Mouse (Mus musculus) embryonic fibroblast, embryonic 13.5 days (primary cell): ENCODE data around the gene H13. TPM values are rescaled to one million over a fixed set of nuclear protein-coding genes. Genes with fewer than 3 reads are reported as not detected.

Source experiments
- H3K27ac ChIP-seq: 2 replicates; pipeline ENCODE4 v1.5.1; 2012; ENCODE audit warnings: low read length, control low read depth, inconsistent platforms; ENCODE audit not compliant: insufficient read depth
- H3K4me1 ChIP-seq: 2 replicates; pipeline ENCODE4 v1.6.1; 2011; ENCODE audit warnings: low read length; ENCODE audit not compliant: control insufficient read depth, insufficient read depth
- H3K4me3 ChIP-seq: 2 replicates; pipeline ENCODE4 v1.5.1; 2011; ENCODE audit warnings: mild to moderate bottlenecking, control low read depth, low read length; ENCODE audit not compliant: insufficient read depth
- CTCF ChIP-seq: IDR thresholded peaks from 2 replicates; pipeline ENCODE4 v1.5.1; 2011; ENCODE audit warnings: mild to moderate bottlenecking, control low read depth, low read length, moderate library complexity, borderline replicate concordance; ENCODE audit not compliant: insufficient read depth
- POLR2A ChIP-seq: IDR thresholded peaks from 2 replicates; pipeline ENCODE4 v1.6.1; 2011; ENCODE audit warnings: low read depth, mild to moderate bottlenecking, control low read depth, low read length, moderate library complexity
- polyA plus RNA-seq: library from polyadenylated mRNA; stranded (reverse); fragments of >200 nt; gene quantifications from 2 replicates; pipeline ENCODE4 v1.2.4, GENCODE M21; 2011; ENCODE audit warnings: low read depth; ENCODE audit not compliant: missing spikeins, insufficient read length

Gene H13
- polyA plus RNA-seq, 1 experiment: 141 TPM

DNA sequence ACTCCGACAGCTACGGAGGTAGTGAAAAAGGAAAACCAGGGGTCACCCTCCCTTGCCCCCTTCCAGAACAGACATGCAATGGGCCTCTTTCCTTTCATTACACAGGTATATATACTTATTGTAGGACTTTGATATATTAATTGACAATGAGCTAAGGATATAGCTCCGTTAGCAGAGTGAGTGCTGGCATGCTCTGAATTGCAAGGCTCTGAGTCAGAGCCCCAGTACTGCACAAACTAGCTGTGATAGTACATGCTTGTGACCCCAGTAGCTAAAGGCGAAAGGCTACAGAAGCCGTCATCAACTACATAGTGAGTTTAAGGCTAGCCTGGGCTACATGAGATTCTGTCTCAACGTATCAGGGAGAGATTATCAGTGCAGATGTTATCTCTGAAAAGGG is 39.4 kb upstream of the H13 start:
- TF ChIP-seq CTCF (no peak), POLR2A (no peak)
- Histone ChIP-seq H3K27ac (no peak overlapping the region), H3K4me3 (no peak overlapping the region), H3K4me1 (no peaks in the 10 kb centered on the region)

DNA sequence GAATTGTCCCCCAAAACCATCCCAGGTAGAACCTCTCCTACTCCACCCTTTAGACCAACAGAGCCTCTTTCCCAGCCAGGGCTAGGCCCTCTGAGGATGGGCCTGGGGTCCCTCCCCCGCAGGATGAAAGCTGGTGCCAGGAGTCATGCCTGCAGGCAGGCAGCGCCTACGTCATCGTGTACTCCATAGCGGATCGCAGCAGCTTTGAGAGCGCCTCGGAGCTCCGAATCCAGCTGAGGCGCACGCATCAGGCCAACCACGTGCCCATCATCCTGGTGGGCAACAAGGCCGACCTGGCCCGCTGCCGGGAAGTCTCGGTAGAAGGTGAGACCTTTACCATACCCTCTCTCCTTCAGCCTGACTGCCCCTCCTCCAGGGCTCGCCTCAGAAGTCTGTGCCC is 35.9 kb upstream of the H13 start:
- Histone ChIP-seq H3K4me3 (no peak overlapping the region), H3K27ac (no peak overlapping the region), H3K4me1 (no peaks in the 10 kb centered on the region)
- TF ChIP-seq CTCF: no peak
- TF ChIP-seq POLR2A: no peak

DNA sequence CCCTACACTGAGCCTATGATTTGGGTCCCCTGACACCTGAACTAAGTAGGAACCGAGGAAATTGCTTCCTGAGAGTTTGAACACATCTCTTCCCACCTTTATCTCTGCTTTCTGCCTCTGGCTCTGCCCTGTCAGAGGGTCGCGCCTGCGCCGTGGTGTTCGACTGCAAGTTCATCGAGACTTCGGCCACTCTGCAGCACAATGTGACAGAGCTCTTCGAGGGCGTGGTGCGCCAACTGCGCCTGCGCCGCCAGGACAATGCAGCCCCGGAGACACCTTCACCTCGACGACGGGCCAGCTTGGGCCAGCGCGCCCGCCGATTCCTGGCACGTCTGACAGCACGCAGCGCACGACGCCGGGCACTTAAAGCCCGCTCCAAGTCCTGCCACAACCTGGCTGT is 35.0 kb upstream of the H13 start:
- TF ChIP-seq POLR2A (no peak), CTCF (no peak)
- H3K4me3 ChIP-seq: no peak overlapping the region
- no peak overlapping the region for H3K27ac ChIP-seq
- no peaks in the 10 kb centered on the region for H3K4me1 ChIP-seq

DNA sequence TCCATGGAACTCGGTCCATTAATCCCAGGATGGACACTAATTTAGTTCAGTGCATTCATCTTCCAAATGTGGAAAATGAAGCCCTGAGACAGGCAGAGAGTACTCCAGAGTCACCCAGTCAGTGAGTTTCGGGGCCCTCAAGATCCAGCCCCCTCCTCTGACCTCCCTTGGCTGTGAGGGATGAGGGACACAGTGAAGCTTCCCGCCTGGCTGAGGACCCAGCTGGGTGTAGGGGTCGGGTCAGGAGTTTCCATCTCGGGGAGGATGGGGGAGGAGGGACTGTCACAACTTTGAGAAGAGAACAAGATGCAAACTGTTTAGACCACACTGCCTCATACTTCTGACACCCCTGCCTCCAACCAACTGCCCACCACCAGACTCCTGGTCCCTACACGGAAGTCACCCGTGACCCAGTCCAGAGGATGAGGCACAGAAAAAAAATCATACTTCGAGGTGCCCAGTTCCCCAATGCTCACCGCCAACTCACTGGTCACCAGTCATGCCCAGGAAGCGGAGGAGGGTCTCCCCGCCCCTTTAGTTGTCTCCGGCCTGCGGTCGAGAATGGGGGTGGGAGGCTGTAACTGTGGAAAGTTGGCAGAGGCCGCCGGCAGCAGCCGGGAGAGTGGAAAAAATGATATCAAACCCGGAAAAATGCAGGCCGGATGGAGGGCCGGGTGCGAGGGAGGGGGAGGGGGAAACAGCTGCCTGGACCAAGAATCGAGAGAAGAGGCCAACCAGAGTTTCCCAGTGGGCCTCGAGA is 32.8 kb upstream of the H13 start:
- Histone ChIP-seq H3K27ac (peak overlapping the region; percentile 54), H3K4me1 (no peaks in the 10 kb centered on the region), H3K4me3 (no peak overlapping the region)
- TF ChIP-seq POLR2A (no peak), CTCF (no peak)

DNA sequence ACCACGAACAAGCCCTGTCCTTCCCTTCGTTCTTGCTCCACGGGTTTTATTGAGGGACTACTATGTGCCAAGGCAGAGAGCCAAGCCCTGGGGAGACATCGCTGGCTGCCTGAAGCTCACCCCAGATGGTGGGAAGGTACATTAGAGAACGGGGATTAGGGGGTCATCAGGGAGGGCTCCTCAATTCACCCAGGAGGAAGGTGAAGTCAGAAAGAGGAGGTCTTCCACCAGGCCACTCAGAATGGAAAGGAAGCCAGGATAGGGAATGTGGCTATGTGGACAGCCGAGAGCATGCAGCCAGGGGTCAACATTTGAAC is 32.3 kb upstream of the H13 start:
- TF ChIP-seq CTCF (no peak), POLR2A (no peak)
- no peaks in the 10 kb centered on the region for H3K4me1 ChIP-seq
- peak overlapping the region; percentile 27 for H3K27ac ChIP-seq

DNA sequence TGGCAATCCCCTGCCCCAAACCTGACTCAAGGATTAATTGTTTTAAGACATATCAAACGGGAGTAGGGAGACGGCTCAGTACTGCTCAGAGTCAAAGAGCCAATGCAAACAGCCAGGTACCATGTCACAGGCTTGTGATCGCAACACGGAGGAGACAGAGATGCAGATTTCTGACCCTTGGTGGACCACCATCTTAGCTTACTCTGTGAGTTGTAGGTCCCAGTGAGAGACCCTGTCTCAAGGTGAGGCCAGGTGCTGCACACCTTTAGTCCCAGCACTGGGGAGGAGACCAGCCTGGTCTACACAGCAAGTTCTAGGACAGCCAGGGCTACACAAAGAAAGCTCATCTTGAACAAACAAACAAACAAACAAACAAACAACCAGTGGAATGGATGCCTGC is 31.9 kb upstream of the H13 start:
- H3K4me3 ChIP-seq: no peak overlapping the region
- no peak for TF ChIP-seq POLR2A
- TF ChIP-seq CTCF: no peak
- H3K4me1 ChIP-seq: no peaks in the 10 kb centered on the region
- H3K27ac ChIP-seq: peak overlapping the region; percentile 27; the same call in 1 of the 2 replicates

More for the DNA sequence above, 32.3 kb upstream of the H13 start:
- H3K4me3 ChIP-seq: no peak overlapping the region

DNA sequence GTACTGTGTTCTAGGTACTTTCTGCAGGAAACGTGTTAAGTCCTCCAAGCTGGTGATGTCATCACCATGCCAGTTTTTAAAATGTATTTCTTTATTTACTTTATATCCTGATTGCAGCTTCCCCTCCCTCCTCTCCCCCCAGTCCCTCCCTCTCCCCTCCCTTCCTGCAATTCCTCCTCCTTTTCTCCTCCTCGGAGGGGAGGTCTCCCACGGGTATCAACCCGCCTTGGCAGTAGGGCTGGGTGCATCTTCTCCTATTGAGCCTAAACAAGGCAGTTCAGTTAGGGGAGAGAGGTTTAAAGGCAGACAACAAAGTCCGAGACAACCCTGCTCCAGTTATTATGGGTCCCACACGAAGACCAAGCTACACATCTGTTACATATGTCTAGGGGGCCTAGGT is 30.4 kb upstream of the H13 start:
- Histone ChIP-seq H3K4me1 (no peaks in the 10 kb centered on the region), H3K27ac (no peak overlapping the region), H3K4me3 (no peak overlapping the region)
- no peak for TF ChIP-seq POLR2A
- TF ChIP-seq CTCF: no peak

DNA sequence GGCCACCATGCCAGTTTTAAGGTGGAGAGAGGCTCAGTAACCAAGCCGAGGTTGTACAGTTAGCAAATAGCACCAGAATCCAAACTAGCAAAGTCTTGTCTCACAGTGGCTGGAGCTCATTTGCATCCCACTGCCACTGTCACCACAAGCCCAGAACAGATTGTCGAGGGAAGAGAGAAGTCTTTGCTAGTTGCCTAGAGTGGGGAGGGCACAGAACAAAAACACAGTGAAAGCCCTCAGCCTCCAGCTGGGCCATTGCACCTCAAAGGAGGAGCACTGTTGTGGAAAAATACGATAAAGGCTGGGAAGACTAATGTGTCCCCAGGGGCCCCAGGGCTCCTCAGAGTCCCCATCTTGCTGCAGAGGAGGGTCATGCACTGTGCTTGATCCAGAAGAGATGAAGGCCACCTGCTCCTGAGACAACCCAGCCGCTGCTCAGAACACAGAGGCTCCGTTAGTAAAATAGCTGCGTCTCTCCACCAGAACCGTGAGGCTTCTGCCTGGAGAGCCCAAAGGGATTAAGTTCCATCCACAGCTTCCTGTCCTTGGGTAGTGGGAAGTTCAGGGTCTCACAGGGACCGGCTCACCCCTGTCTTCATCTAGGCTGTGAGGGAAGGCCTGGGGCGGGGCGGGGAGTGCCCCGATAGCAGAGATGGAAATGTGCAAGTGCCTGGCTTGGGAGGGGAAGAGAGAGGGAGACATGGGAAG is 29.7 kb upstream of the H13 start:
- no peak overlapping the region for H3K27ac ChIP-seq
- TF ChIP-seq CTCF (no peak), POLR2A (no peak)
- no peak overlapping the region for H3K4me3 ChIP-seq

DNA sequence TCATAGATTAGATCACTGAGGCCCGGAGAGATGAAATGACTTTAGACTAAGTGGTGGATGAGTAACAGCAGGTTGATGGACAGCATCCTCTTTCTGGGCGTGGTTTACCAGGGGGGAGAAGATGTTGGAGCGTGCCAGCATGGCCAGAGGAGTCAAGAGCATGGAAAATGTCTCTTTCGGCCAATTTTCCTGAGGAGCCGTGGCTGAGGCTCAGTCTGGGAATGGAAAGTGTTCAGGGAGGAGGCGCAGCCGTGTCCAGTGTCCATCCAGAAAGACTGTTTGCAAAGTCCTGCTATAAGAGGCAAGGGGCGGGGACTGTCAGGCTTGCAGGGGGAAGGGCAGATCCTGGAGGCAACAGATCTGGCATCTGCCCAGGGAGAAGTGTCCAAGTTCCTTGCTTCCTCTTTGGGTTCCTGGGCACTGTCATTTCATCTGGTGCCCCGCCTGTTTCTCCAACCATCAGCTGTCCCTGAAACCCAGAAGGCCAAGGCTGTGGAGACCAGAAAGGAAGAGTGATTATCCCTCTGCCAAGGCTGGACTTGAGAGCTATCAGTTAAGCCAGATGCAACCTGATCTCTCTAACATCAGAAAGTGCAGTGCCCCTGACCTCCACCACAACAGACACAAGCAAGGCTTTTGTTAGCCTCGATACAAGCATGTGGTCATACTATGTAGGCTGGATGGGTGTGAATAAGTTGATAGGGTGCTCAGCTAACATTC is 16.2 kb upstream of the H13 start:
- Histone ChIP-seq H3K27ac (0 out of 2 replicates have a peak overlapping the region, but pooled peaks have one; percentile 2), H3K4me3 (no peak overlapping the region), H3K4me1 (no peaks in the 10 kb centered on the region; the same call in 1 of the 2 replicates)
- TF ChIP-seq POLR2A (no peak), CTCF (no peak)

More for the DNA sequence above, 29.7 kb upstream of the H13 start:
- no peaks in the 10 kb centered on the region for H3K4me1 ChIP-seq
